Mouse (Mus musculus): ENCODE data around the gene Elk3. TPM values are rescaled to one million over a fixed set of nuclear protein-coding genes. Genes with fewer than 3 reads are reported as not detected.

The Elk3 gene
- polyA plus RNA-seq, 1 experiment from 2014 or later: 51.7 TPM

DNA sequence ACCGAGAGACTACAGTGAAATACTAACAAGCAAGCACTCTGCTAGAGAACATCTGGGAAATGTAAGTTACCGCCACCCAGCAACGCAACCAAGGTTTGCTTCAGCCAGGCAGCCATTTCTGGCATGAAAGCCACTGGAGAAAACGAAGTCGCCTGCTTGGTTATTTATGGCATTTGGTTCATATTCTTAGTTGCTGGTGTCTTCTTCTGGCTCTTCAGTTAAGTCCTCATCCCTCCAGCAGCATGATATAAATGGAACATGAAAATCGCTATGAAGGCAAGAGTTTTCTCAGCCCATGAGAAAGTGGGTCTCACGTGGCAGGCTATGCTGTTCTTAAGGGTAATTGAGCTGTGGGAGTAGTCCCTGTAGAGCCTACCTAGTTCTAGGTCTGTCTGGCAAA lies 44.4 kb downstream of the Elk3 start:
- H3K4me3 ChIP-seq (ENCODE audit: low read depth, low read length): no peak overlapping the region
- WGBS: 96% methylated on average over 7 of the region's 7 CpGs
- ATAC-seq (ENCODE audit: insufficient number of reproducible peaks, low FRiP score, low TSS enrichment, low read depth) (no peak), DNase-seq (ENCODE audit: low spot score) (no peak)
- no peak overlapping the region for H3K27ac ChIP-seq (replicated peaks; ENCODE audit: low read depth, low read length)
- H3K36me3 ChIP-seq (ENCODE audit: control insufficient read depth, insufficient read depth, low read length): peaks cover 9% of the 10 kb centered on the region
- H3K4me1 ChIP-seq (ENCODE audit: control insufficient read depth, insufficient read depth, low read length): peaks cover 4% of the 10 kb centered on the region; the same call in 1 of the 2 replicates
- no peaks in the 10 kb centered on the region for H3K27me3 ChIP-seq (ENCODE audit: control insufficient read depth, insufficient read depth, low read length)
- no peaks in the 10 kb centered on the region for H3K9me3 ChIP-seq (ENCODE audit: control insufficient read depth, low read length)
- H3K9ac ChIP-seq (ENCODE audit: low read length): no peak overlapping the region
- no peak overlapping the region for H3K4me2 ChIP-seq (ENCODE audit: low read depth, severe bottlenecking)

DNA sequence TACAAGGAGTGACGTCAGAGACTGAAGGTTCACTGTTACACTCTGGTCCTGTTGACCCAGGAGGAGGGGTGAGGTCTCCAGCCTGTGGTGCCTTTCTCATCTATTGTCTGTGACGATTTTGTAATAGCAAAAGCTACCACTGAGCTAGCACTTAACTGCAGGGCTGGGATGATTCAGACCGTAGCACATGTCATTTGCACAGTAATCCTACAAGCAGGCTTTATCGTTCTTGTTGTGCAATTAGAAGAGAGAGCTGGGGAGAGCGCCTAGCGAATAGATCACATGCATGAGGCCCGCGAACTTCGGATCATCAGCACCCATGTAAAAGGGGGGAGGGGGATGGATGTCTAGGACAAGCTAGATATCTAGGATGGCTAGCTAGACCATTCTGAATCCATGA lies 45.1 kb downstream of the Elk3 start:
- Histone ChIP-seq H3K9ac (ENCODE audit: low read length) (no peak overlapping the region), H3K27me3 (ENCODE audit: control insufficient read depth, insufficient read depth, low read length) (no peaks in the 10 kb centered on the region), H3K9me3 (ENCODE audit: control insufficient read depth, low read length) (no peaks in the 10 kb centered on the region), H3K4me1 (ENCODE audit: control insufficient read depth, insufficient read depth, low read length) (peaks cover 10% of the 10 kb centered on the region), H3K27ac (replicated peaks; ENCODE audit: low read depth, low read length) (no peak overlapping the region), H3K4me3 (ENCODE audit: low read depth, low read length) (no peak overlapping the region), H3K36me3 (ENCODE audit: control insufficient read depth, insufficient read depth, low read length) (peaks cover 13% of the 10 kb centered on the region), H3K4me2 (ENCODE audit: low read depth, severe bottlenecking) (no peak overlapping the region)
- ATAC-seq (ENCODE audit: insufficient number of reproducible peaks, low FRiP score, low TSS enrichment, low read depth) (no peak), DNase-seq (ENCODE audit: low spot score) (no peak)
- WGBS: 93% methylated on average over 9 of the region's 9 CpGs

DNA sequence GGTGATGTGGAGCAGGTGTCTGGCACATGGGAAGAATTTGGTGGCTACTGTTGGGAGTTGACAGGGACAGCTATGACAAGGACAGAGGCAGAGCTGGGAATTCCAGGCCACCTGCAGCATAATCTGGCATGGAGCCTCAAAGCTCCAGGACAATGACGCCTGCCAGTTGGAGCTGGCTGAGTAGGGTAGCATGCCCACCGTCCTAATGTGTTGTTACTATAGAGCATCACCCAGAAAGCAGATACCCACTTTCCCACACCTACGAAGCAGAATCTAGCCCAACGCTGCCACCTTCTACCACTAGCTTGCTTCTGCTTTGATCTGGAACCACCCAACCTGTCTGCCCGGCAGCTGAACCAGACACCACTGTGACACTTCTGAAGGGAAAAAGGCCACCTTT lies 46.9 kb downstream of the Elk3 start:
- no peak overlapping the region for H3K27ac ChIP-seq (replicated peaks; ENCODE audit: low read depth, low read length)
- DNase-seq (ENCODE audit: low spot score) (no peak), ATAC-seq (ENCODE audit: insufficient number of reproducible peaks, low FRiP score, low TSS enrichment, low read depth) (no peak)
- no peak overlapping the region for H3K9ac ChIP-seq (ENCODE audit: low read length)
- H3K36me3 ChIP-seq (ENCODE audit: control insufficient read depth, insufficient read depth, low read length): peaks cover 14% of the 10 kb centered on the region
- H3K4me1 ChIP-seq (ENCODE audit: control insufficient read depth, insufficient read depth, low read length): peaks cover 7% of the 10 kb centered on the region; the same call in 1 of the 2 replicates
- 83% methylated on average over 5 of the region's 5 CpGs for WGBS
- H3K4me3 ChIP-seq (ENCODE audit: low read depth, low read length): no peak overlapping the region
- H3K9me3 ChIP-seq (ENCODE audit: control insufficient read depth, low read length): no peaks in the 10 kb centered on the region
- H3K4me2 ChIP-seq (ENCODE audit: low read depth, severe bottlenecking): no peak overlapping the region
- H3K27me3 ChIP-seq (ENCODE audit: control insufficient read depth, insufficient read depth, low read length): no peaks in the 10 kb centered on the region

DNA sequence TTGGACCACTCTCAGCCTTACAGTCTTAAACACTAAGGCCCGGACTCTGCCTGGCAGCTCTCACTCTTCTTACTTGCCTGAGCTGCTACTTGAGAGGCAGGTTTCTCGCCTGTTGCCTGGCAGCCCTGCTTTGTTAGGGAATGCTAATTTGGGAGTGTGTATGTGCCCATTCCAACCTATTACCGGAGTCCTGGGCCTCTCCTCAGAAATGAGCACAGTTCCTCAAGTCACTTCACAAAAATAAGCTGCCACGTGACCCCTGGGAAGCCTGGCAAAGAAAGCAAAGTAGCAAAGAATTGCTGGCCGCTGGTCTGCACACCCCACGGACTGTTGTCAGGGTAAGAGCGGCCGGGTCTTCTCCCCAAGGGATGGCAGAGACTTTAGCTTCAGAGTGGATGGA lies 47.5 kb downstream of the Elk3 start:
- Histone ChIP-seq H3K4me3 (ENCODE audit: low read depth, low read length) (no peak overlapping the region), H3K4me1 (ENCODE audit: control insufficient read depth, insufficient read depth, low read length) (peaks cover 7% of the 10 kb centered on the region; the same call in 1 of the 2 replicates), H3K9ac (ENCODE audit: low read length) (no peak overlapping the region), H3K36me3 (ENCODE audit: control insufficient read depth, insufficient read depth, low read length) (peaks cover 14% of the 10 kb centered on the region), H3K4me2 (ENCODE audit: low read depth, severe bottlenecking) (no peak overlapping the region), H3K27ac (replicated peaks; ENCODE audit: low read depth, low read length) (no peak overlapping the region), H3K9me3 (ENCODE audit: control insufficient read depth, low read length) (no peaks in the 10 kb centered on the region), H3K27me3 (ENCODE audit: control insufficient read depth, insufficient read depth, low read length) (no peaks in the 10 kb centered on the region)
- WGBS: 82% methylated on average over 8 of the region's 8 CpGs
- DNase-seq (ENCODE audit: low spot score): no peak
- no peak for ATAC-seq (ENCODE audit: insufficient number of reproducible peaks, low FRiP score, low TSS enrichment, low read depth)

DNA sequence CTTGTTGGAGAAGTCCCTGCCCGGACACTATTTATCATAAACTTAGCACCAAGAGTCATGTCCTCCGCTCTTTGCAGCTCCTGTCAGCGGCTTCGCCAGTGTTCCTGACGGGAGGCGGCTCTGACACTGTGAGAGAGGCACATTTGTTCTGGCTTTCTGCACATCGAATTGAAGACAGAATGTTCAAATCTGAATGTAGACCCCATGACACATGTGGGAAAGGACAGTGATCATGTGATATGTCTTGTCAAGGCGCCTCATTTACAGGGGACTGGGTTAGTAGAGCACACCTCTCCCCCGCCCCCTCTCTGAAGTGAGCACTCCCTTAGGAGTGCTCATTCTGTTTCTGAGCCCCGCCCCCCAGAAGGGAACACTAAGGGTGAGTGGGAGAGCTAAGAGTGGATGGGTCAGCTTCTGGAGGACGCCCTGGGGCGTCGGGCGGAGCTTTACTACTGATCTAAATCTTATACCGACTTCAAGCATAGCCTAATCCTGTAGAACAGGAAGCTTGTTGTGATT lies 48.9 kb downstream of the Elk3 start:
- no peak overlapping the region for H3K4me3 ChIP-seq (ENCODE audit: low read depth, low read length)
- WGBS: 25% methylated on average over 15 of the region's 15 CpGs
- no peak overlapping the region for H3K9ac ChIP-seq (ENCODE audit: low read length)

DNA sequence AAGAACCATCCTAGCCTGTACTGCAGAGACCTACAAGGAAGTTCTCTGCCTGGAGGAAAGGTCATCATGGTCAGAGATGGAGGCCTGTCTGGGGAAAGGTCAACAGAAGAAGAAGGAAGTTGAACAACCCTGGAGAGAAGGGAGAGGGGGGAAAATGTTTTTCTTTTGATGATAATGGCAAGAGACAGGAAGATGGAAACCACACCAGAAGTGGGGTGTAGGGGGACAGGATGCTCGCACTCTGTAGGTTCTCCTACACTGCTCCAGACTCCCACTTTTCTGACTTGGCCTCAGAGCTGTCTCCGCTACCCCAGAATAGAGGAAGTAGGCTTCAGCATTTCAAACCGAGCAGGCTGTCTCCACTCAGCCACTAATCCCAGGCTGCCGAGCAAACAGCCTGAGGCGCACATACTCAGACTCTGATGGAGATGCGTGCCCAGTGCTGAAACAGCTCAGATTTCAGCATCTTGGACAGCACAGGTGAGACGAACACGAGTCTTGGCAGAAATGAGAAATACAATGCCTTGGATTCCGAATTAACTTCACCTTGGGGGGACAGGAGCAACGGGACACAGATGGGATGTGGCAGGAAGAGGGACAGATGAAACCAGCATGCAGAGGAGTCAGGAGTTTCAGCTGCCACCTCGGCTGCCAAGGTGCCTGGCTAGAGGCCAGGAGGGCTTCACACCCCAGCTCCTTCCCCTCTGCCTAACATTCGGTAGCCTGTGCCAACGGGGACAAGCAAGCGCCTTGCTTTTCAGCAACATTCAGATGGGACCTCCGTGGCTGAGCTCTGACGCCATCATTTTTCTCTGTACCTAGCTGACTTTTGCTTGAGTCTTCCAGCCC lies 49.6 kb downstream of the Elk3 start:
- H3K36me3 ChIP-seq (ENCODE audit: control insufficient read depth, insufficient read depth, low read length): peaks cover 10% of the 10 kb centered on the region
- no peak for DNase-seq (ENCODE audit: low spot score)
- H3K4me2 ChIP-seq (ENCODE audit: low read depth, severe bottlenecking): no peak overlapping the region; the same call in 1 of the 2 replicates
- no peak overlapping the region for H3K4me3 ChIP-seq (ENCODE audit: low read depth, low read length)
- no peak overlapping the region for H3K9ac ChIP-seq (ENCODE audit: low read length)
- H3K27me3 ChIP-seq (ENCODE audit: control insufficient read depth, insufficient read depth, low read length): no peaks in the 10 kb centered on the region
- no peaks in the 10 kb centered on the region for H3K9me3 ChIP-seq (ENCODE audit: control insufficient read depth, low read length)
- no peak overlapping the region for H3K27ac ChIP-seq (replicated peaks; ENCODE audit: low read depth, low read length)
- peaks cover 11% of the 10 kb centered on the region; the same call in 1 of the 2 replicates for H3K4me1 ChIP-seq (ENCODE audit: control insufficient read depth, insufficient read depth, low read length)
- WGBS: 38% methylated on average over 16 of the region's 16 CpGs
- ATAC-seq (ENCODE audit: insufficient number of reproducible peaks, low FRiP score, low TSS enrichment, low read depth): no peak

More for the DNA sequence above, 48.9 kb downstream of the Elk3 start:
- ATAC-seq (ENCODE audit: insufficient number of reproducible peaks, low FRiP score, low TSS enrichment, low read depth) (no peak; the same call in 1 of the 2 replicates), DNase-seq (ENCODE audit: low spot score) (no peak)
- no peak overlapping the region for H3K4me2 ChIP-seq (ENCODE audit: low read depth, severe bottlenecking)
- peaks cover 8% of the 10 kb centered on the region; the same call in 1 of the 2 replicates for H3K4me1 ChIP-seq (ENCODE audit: control insufficient read depth, insufficient read depth, low read length)
- no peaks in the 10 kb centered on the region for H3K27me3 ChIP-seq (ENCODE audit: control insufficient read depth, insufficient read depth, low read length)
- no peak overlapping the region for H3K27ac ChIP-seq (replicated peaks; ENCODE audit: low read depth, low read length)
- H3K9me3 ChIP-seq (ENCODE audit: control insufficient read depth, low read length): no peaks in the 10 kb centered on the region
- peaks cover 13% of the 10 kb centered on the region for H3K36me3 ChIP-seq (ENCODE audit: control insufficient read depth, insufficient read depth, low read length)

DNA sequence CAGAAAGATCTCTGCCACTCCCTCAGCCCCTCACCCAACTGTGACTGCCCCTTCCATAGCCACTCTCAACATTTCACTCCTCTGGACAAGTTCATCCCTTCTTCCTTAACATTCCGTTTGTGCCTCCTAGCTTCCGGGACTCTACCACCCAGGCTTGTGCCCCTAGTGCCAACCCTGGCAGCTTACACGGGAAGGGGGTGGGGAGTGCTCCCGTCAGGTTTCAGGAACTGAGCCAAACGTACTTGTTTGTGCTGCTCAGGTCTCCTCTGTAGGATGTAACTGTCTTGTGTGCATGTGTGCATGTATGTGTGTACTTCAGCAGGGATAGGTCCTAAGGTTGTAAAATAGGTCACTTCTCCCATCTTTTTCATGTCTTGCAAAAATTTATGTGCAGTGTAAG lies 51.1 kb downstream of the Elk3 start:
- Histone ChIP-seq H3K4me1 (ENCODE audit: control insufficient read depth, insufficient read depth, low read length) (peaks cover 11% of the 10 kb centered on the region; the same call in 1 of the 2 replicates), H3K9me3 (ENCODE audit: control insufficient read depth, low read length) (no peaks in the 10 kb centered on the region), H3K4me2 (ENCODE audit: low read depth, severe bottlenecking) (no peak overlapping the region), H3K27ac (replicated peaks; ENCODE audit: low read depth, low read length) (no peak overlapping the region), H3K27me3 (ENCODE audit: control insufficient read depth, insufficient read depth, low read length) (no peaks in the 10 kb centered on the region), H3K9ac (ENCODE audit: low read length) (no peak overlapping the region), H3K36me3 (ENCODE audit: control insufficient read depth, insufficient read depth, low read length) (peaks cover 10% of the 10 kb centered on the region), H3K4me3 (ENCODE audit: low read depth, low read length) (no peak overlapping the region)
- DNase-seq (ENCODE audit: low spot score): no peak
- WGBS: 89% methylated on average over 5 of the region's 5 CpGs
- no peak for ATAC-seq (ENCODE audit: insufficient number of reproducible peaks, low FRiP score, low TSS enrichment, low read depth)

DNA sequence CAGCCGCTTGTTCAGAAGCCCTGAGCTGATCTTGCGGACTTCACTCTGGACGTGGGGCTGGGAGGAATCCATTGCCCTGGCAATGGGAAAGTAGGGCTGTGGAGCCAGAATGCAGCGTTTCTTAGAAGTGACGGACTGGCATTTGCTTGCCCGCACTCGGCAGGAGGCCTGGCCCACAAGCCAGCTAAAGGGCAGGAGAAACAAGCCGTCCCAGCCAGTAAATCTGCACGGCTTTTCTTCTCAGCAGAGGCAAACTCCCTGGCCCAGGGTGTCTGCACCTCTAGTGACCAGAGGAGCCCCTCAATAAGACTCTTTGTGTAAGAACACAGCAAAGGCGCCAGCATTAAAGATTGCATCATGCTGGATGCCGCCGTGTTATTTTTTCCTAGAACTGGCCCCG lies 55.6 kb downstream of the Elk3 start:
- 52% methylated on average over 13 of the region's 13 CpGs for WGBS
- ATAC-seq (ENCODE audit: insufficient number of reproducible peaks, low FRiP score, low TSS enrichment, low read depth) (no peak), DNase-seq (ENCODE audit: low spot score) (no peak)
- H3K4me3 ChIP-seq (ENCODE audit: low read depth, low read length): no peak overlapping the region
- no peaks in the 10 kb centered on the region for H3K27me3 ChIP-seq (ENCODE audit: control insufficient read depth, insufficient read depth, low read length)
- no peak overlapping the region for H3K4me2 ChIP-seq (ENCODE audit: low read depth, severe bottlenecking)
- H3K36me3 ChIP-seq (ENCODE audit: control insufficient read depth, insufficient read depth, low read length): peaks cover 6% of the 10 kb centered on the region
- H3K4me1 ChIP-seq (ENCODE audit: control insufficient read depth, insufficient read depth, low read length): 0 out of 2 replicates have a peak, but pooled peaks cover 3% of the 10 kb centered on the region
- no peaks in the 10 kb centered on the region for H3K9me3 ChIP-seq (ENCODE audit: control insufficient read depth, low read length)
- no peak overlapping the region for H3K9ac ChIP-seq (ENCODE audit: low read length)
- no peak overlapping the region; the same call in 1 of the 2 replicates for H3K27ac ChIP-seq (replicated peaks; ENCODE audit: low read depth, low read length)

Measured in limb, embryonic 11.5 days (tissue).